Mouse (Mus musculus): ENCODE results near the gene Prtg. TPM values are rescaled to one million over a fixed set of nuclear protein-coding genes. Genes with fewer than 3 reads are reported as not detected.
A peak's percentile ranks its signal among the peaks of the same experiment; 100 is the strongest.

Prtg gene
- polyA plus RNA-seq (2015; fragmentation: Nextera tagmentation; extraction: Ambion mirVana) = 0.45 and 0.47 TPM in 2 replicates

GRCm38 (mm10) chr9:72806731-72807419 lies at the start of gene Prtg:
Gene Prtg (plus strand): TSS chr9:72806874.
- H3K9ac ChIP-seq = peak within 1 kb of the TSS; percentile 56
- H3K27me3 ChIP-seq (replicated peaks) = peaks cover 10% of the 10 kb centered on the region
- no peaks in the 10 kb centered on the region for H3K9me3 ChIP-seq
- H3K27ac ChIP-seq = peak within 1 kb of the TSS; percentile 47
- H3K4me3 ChIP-seq = peak within 1 kb of the TSS; percentile 57
- peaks cover 15% of the 10 kb centered on the region for H3K4me1 ChIP-seq
- peak; percentile 79 for ATAC-seq (replicated peaks)
- WGBS = under 1% methylated on average over 55 of the region's 57 CpGs
- H3K36me3 ChIP-seq (replicated peaks) = no peaks in the 10 kb centered on the region
- peak within 1 kb of the TSS; percentile 99 for H3K4me2 ChIP-seq

DNA sequence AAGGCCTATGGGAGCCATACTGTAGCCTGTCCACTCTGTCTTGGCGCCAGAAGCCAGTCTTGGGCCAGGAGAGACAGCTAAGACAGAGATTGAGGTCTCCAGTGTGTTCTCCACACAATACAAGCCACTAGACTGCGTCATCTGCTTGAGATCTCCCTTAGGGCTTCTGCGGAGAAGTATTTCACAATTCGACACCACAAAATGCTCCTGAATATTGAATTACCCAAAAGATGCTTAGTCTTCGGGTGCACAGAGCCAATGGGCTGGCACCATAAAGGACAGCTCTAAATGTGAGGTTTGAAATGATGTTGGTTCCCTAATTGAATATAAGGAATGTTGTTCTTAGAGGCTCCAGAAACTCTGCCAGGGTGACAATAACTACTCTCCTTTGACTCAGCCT lies 49.5 kb upstream of the Prtg start:
- H3K4me2 ChIP-seq = no peak overlapping the region
- no peak overlapping the region for H3K9ac ChIP-seq
- peaks cover 6% of the 10 kb centered on the region; the same call in 1 of the 2 replicates for H3K4me1 ChIP-seq
- no peaks in the 10 kb centered on the region for H3K36me3 ChIP-seq (replicated peaks)
- no peak overlapping the region for H3K27ac ChIP-seq
- no peak for ATAC-seq (replicated peaks)
- 83% methylated on average over 5 of the region's 5 CpGs for WGBS
- no peaks in the 10 kb centered on the region for H3K27me3 ChIP-seq (replicated peaks)
- no peaks in the 10 kb centered on the region for H3K9me3 ChIP-seq
- no peak overlapping the region for H3K4me3 ChIP-seq

GRCm38 (mm10) chr9:72758705-72759131 lies 48.0 kb upstream of the Prtg start:
- no peaks in the 10 kb centered on the region for H3K36me3 ChIP-seq (replicated peaks)
- H3K9me3 ChIP-seq = no peaks in the 10 kb centered on the region
- WGBS = 70% methylated on average over 8 of the region's 8 CpGs
- no peaks in the 10 kb centered on the region for H3K27me3 ChIP-seq (replicated peaks)
- H3K4me2 ChIP-seq = no peak overlapping the region
- no peak overlapping the region for H3K9ac ChIP-seq
- H3K4me3 ChIP-seq = no peak overlapping the region
- H3K27ac ChIP-seq = no peak overlapping the region
- no peak for ATAC-seq (replicated peaks)
- peaks cover 10% of the 10 kb centered on the region for H3K4me1 ChIP-seq

GRCm38 (mm10) chr9:72763050-72763718 lies 43.5 kb upstream of the Prtg start:
- 24% methylated on average over 3 of the region's 3 CpGs for WGBS
- no peaks in the 10 kb centered on the region for H3K36me3 ChIP-seq (replicated peaks)
- no peaks in the 10 kb centered on the region for H3K9me3 ChIP-seq
- ATAC-seq (replicated peaks) = peak; percentile 51; the same call in 1 of the 2 replicates
- no peak overlapping the region for H3K4me3 ChIP-seq
- no peak overlapping the region for H3K9ac ChIP-seq
- H3K4me2 ChIP-seq = no peak overlapping the region
- peaks cover 9% of the 10 kb centered on the region for H3K4me1 ChIP-seq
- peak overlapping the region; percentile 7; the same call in 1 of the 2 replicates for H3K27ac ChIP-seq
- H3K27me3 ChIP-seq (replicated peaks) = no peaks in the 10 kb centered on the region

- under 1% methylated on average over 17 of the region's 17 CpGs for WGBS
- peaks cover 9% of the 10 kb centered on the region for H3K4me1 ChIP-seq
- peak overlapping the region; percentile 74 for H3K27ac ChIP-seq
- peak; percentile 84 for ATAC-seq (replicated peaks)
- no peaks in the 10 kb centered on the region for H3K9me3 ChIP-seq
- H3K4me2 ChIP-seq = peak overlapping the region; percentile 73
- no peaks in the 10 kb centered on the region for H3K27me3 ChIP-seq (replicated peaks)
- H3K4me3 ChIP-seq = peak overlapping the region; percentile 39
- peak overlapping the region; percentile 61 for H3K9ac ChIP-seq
- no peaks in the 10 kb centered on the region for H3K36me3 ChIP-seq (replicated peaks)
These were observed 39.8 kb upstream of the Prtg start for GRCm38 (mm10) chr9:72766789-72767349.

DNA sequence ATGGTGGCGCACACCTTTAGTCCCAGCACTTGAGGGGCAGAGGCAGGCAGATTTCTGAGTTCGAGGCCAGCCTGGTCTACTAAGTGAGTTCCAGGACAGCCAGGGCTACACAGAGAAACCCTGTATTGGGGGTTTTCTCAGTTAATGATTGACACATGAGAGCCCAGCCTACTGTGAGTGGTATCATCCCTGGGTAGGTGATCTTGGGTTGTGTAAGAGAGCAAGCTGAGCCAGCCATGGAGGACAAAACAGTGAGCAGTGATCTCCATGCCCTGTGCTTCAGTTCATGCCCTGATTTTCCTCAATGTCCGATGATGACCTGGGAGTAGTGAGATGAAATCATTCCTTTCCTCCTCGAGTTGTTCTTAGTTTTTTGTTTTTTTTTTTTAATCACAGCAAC lies 31.7 kb upstream of the Prtg start:
- Histone ChIP-seq H3K36me3 (replicated peaks) (no peaks in the 10 kb centered on the region), H3K4me3 (no peak overlapping the region), H3K27me3 (replicated peaks) (no peaks in the 10 kb centered on the region), H3K9ac (no peak overlapping the region), H3K9me3 (no peaks in the 10 kb centered on the region), H3K27ac (no peak overlapping the region), H3K4me2 (no peak overlapping the region), H3K4me1 (peaks cover 4% of the 10 kb centered on the region; the same call in 1 of the 2 replicates)
- ATAC-seq (replicated peaks) = no peak
- WGBS = 85% methylated on average over 4 of the region's 4 CpGs

GRCm38 (mm10) chr9:72779004-72779403 lies 27.7 kb upstream of the Prtg start:
- H3K9me3 ChIP-seq = no peaks in the 10 kb centered on the region
- 68% methylated on average over 11 of the region's 11 CpGs for WGBS
- ATAC-seq (replicated peaks) = no peak
- H3K9ac ChIP-seq = no peak overlapping the region
- H3K36me3 ChIP-seq (replicated peaks) = no peaks in the 10 kb centered on the region
- H3K4me1 ChIP-seq = peaks cover 7% of the 10 kb centered on the region; the same call in 1 of the 2 replicates
- H3K27me3 ChIP-seq (replicated peaks) = no peaks in the 10 kb centered on the region
- no peak overlapping the region for H3K27ac ChIP-seq
- H3K4me3 ChIP-seq = no peak overlapping the region
- no peak overlapping the region for H3K4me2 ChIP-seq

- 12% methylated on average over 4 of the region's 4 CpGs for WGBS
- no peak overlapping the region for H3K9ac ChIP-seq
- H3K27me3 ChIP-seq (replicated peaks) = no peaks in the 10 kb centered on the region
- no peak overlapping the region for H3K27ac ChIP-seq
- no peak overlapping the region for H3K4me2 ChIP-seq
- no peak overlapping the region for H3K4me3 ChIP-seq
- H3K4me1 ChIP-seq = peaks cover 7% of the 10 kb centered on the region; the same call in 1 of the 2 replicates
- ATAC-seq (replicated peaks) = no peak
- H3K36me3 ChIP-seq (replicated peaks) = no peaks in the 10 kb centered on the region
- no peaks in the 10 kb centered on the region for H3K9me3 ChIP-seq
These were observed 26.9 kb upstream of the Prtg start for GRCm38 (mm10) chr9:72779733-72780132.

GRCm38 (mm10) chr9:72780694-72781093 lies 26.0 kb upstream of the Prtg start:
- Histone ChIP-seq H3K9me3 (no peaks in the 10 kb centered on the region), H3K4me3 (no peak overlapping the region), H3K4me2 (no peak overlapping the region), H3K27me3 (replicated peaks) (no peaks in the 10 kb centered on the region), H3K27ac (no peak overlapping the region), H3K4me1 (peaks cover 7% of the 10 kb centered on the region; the same call in 1 of the 2 replicates), H3K9ac (no peak overlapping the region), H3K36me3 (replicated peaks) (no peaks in the 10 kb centered on the region)
- no peak for ATAC-seq (replicated peaks)
- WGBS = 56% methylated on average over 5 of the region's 5 CpGs

DNA sequence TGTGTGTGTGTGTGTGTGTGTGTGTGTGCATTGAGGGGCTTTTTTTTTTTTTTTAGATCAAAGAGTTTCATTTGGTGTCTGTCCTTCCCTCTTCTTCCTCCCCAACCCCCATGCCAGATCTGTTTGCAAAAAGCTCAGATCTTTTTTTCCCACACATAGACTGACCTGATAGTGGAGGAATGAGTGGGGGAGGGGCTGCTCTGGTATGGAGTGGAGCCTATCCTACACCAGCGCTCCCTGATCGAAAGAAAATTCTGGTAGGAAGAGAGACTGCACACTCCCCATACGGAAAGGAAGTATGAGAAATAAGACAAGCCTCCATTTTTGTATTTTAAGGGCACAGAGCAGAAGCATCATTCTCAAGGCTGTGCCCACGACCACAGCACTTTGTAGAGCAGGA lies 25.2 kb upstream of the Prtg start:
- no peak for ATAC-seq (replicated peaks)

GRCm38 (mm10) chr9:72782121-72782520 lies 24.6 kb upstream of the Prtg start:
- H3K4me3 ChIP-seq = no peak overlapping the region
- H3K9me3 ChIP-seq = no peaks in the 10 kb centered on the region
- ATAC-seq (replicated peaks) = no peak
- H3K36me3 ChIP-seq (replicated peaks) = no peaks in the 10 kb centered on the region
- H3K27ac ChIP-seq = no peak overlapping the region
- no peak overlapping the region for H3K9ac ChIP-seq
- no peak overlapping the region for H3K4me2 ChIP-seq
- H3K27me3 ChIP-seq (replicated peaks) = no peaks in the 10 kb centered on the region
- 66% methylated on average over 8 of the region's 8 CpGs for WGBS
- peaks cover 7% of the 10 kb centered on the region; the same call in 1 of the 2 replicates for H3K4me1 ChIP-seq

More for the DNA sequence above, 25.2 kb upstream of the Prtg start:
- Histone ChIP-seq H3K4me3 (no peak overlapping the region), H3K27me3 (replicated peaks) (no peaks in the 10 kb centered on the region), H3K27ac (no peak overlapping the region), H3K9ac (no peak overlapping the region), H3K9me3 (no peaks in the 10 kb centered on the region), H3K4me1 (peaks cover 7% of the 10 kb centered on the region; the same call in 1 of the 2 replicates), H3K36me3 (replicated peaks) (no peaks in the 10 kb centered on the region), H3K4me2 (no peak overlapping the region)
- 58% methylated on average over 4 of the region's 4 CpGs for WGBS

GRCm38 (mm10) chr9:72787732-72788131 lies 18.9 kb upstream of the Prtg start:
- Histone ChIP-seq H3K9me3 (no peaks in the 10 kb centered on the region), H3K4me1 (no peaks in the 10 kb centered on the region), H3K27ac (no peak overlapping the region), H3K36me3 (replicated peaks) (no peaks in the 10 kb centered on the region), H3K4me2 (no peak overlapping the region), H3K27me3 (replicated peaks) (no peaks in the 10 kb centered on the region), H3K4me3 (no peak overlapping the region), H3K9ac (no peak overlapping the region)
- 83% methylated on average over 1 of the region's 1 CpGs for WGBS
- ATAC-seq (replicated peaks) = no peak

All from midbrain, embryonic 15.5 days (tissue).